Mouse (Mus musculus) thymus, adult 2 months (tissue): ENCODE results near the gene Cpsf6.

ENCODE experiments used
- CTCF ChIP-seq: fragments of 200-500 bp; IDR thresholded peaks from 2 replicates; pipeline ENCODE4 v1.5.1; 2012; ENCODE audit warnings: mild to moderate bottlenecking, control low read depth, low read length, moderate library complexity, borderline replicate concordance; ENCODE audit not compliant: control insufficient read depth, poor library complexity, insufficient read depth; ENCODE audit errors: extremely low read depth
- POLR2A ChIP-seq: fragments of 200-500 bp; IDR thresholded peaks from 2 replicates; pipeline ENCODE4 v1.6.1; 2012; ENCODE audit warnings: mild to moderate bottlenecking, low read length, control low read depth, moderate library complexity; ENCODE audit not compliant: control insufficient read depth, poor library complexity, insufficient read depth; ENCODE audit errors: extremely low read depth

DNA sequence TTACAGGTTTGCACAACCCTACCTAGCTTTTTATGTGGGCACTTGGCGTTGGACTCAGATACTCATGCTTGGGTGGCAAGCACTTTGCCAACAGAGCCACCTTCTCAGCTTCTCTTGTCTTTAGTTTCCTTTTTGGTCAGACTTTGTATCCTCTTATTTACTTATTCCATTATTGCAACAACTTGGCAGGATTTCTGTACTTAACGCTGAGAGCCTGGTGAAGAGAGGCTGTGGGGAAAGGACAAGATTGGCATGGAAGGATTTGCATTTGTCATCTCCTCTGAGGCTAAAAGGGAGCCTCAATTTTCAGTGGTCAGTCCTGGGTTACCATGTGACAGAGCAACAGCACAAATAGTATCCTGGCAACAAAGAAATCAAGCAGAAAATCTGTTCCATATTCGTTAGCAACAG is 59.2 kb downstream of the Cpsf6 start:
- TF ChIP-seq CTCF (no peak), POLR2A (no peak)
